Mouse (Mus musculus) megakaryocyte, embryonic 14.5 days (primary cell): Measurements from ENCODE around the gene Brd7. TPM values are rescaled to one million over a fixed set of nuclear protein-coding genes. Genes with fewer than 3 reads are reported as not detected.
A peak's percentile ranks its signal among the peaks of the same experiment; 100 is the strongest.

Experiments used
- H3K27me3 ChIP-seq: replicated peaks from 2 replicates; pipeline ENCODE3; 2012; ENCODE audit warnings: inconsistent platforms
- H3K36me3 ChIP-seq: replicated peaks from 2 replicates; pipeline ENCODE3; 2012; ENCODE audit warnings: low read length, inconsistent platforms, mixed read lengths
- H3K4me1 ChIP-seq: 2 replicates; pipeline ENCODE4 v1.6.1; 2012; ENCODE audit warnings: inconsistent platforms
- H3K4me3 ChIP-seq: replicated peaks from 2 replicates; pipeline ENCODE3; 2012; ENCODE audit warnings: moderate library complexity, mild to moderate bottlenecking, inconsistent platforms
- H3K9me3 ChIP-seq: 2 replicates; pipeline ENCODE4 v1.6.1; 2012; ENCODE audit warnings: inconsistent platforms
- FLI1 ChIP-seq: IDR thresholded peaks from 2 replicates; pipeline ENCODE4 v1.6.1; 2012; ENCODE audit warnings: low read length, inconsistent platforms, mixed read lengths
- GATA1 ChIP-seq: IDR thresholded peaks from 3 replicates; pipeline ENCODE4 v1.6.1; 2012; ENCODE audit warnings: mixed read lengths, low read length, inconsistent platforms, borderline replicate concordance
- polyA plus RNA-seq: library from polyadenylated mRNA; stranded (reverse); fragments of >175 nt; gene quantifications from 2 replicates; pipeline ENCODE4 v1.2.3, GENCODE M21; 2012; ENCODE audit warnings: low replicate concordance; ENCODE audit not compliant: insufficient read depth

Gene Brd7
- polyA plus RNA-seq, 1 experiment = 80.4 TPM

DNA sequence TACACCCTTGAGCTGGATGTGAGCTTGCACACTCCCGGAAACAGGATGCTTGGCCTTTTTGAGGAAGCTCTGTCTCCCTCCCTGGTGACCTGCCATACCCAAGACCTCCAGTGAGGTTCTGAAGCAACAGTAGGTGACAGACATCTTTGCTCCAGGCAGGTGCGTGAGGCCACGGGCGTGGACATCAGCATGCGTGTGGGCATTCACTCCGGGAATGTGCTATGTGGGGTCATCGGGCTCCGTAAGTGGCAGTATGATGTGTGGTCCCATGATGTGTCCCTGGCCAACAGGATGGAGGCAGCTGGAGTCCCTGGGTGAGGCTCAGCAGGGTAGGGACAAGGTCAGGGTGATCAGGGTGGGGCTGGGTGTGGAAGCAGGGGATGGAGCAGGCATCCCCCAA lies 46.7 kb downstream of the Brd7 start:
- Histone ChIP-seq H3K27me3 (no peaks in the 10 kb centered on the region), H3K4me1 (peaks cover 14% of the 10 kb centered on the region), H3K36me3 (peaks cover 100% of the 10 kb centered on the region), H3K4me3 (no peak overlapping the region), H3K9me3 (no peaks in the 10 kb centered on the region)
- TF ChIP-seq GATA1 (no peak), FLI1 (no peak)

DNA sequence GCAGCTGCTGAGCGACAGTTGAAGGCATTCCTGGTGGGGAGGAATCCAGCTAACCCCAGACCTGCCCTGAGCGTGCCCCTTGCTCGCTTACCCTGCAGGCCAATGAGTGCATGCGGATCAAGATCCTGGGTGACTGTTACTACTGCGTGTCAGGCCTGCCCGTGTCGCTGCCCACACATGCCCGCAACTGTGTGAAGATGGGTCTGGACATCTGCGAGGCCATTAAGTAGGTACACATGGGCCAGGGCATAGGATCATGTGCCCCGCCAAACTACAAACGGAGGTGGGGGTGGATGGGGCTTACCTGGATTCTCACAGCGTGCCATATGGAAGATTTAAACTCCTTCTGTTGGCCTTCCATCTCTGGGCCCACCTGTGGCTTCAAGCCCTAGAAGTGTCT lies 48.0 kb downstream of the Brd7 start:
- H3K27me3 ChIP-seq = no peaks in the 10 kb centered on the region
- peaks cover 27% of the 10 kb centered on the region for H3K4me1 ChIP-seq
- H3K36me3 ChIP-seq = peaks cover 100% of the 10 kb centered on the region
- TF ChIP-seq FLI1 (no peak), GATA1 (no peak)
- H3K9me3 ChIP-seq = no peaks in the 10 kb centered on the region
- no peak overlapping the region for H3K4me3 ChIP-seq

DNA sequence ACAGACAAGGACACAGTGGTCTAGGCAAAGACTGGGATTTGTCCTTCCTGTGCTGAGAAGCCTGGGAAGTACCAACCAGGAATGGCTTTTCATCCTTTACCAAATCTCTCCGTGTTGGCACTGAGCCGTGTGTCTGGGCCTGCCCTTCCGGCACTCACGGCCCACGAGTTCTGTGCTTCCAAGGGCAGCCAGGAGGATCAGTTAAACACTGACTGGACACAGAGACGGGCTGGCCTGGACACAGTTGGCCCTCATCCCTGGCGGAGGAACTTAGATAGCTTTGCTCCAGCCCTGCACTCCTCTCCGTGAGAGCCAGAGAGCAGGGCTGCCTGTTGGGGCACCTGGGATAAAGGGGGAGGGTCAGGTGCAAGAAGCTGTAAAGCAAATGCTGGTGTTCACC lies 49.0 kb downstream of the Brd7 start:
- H3K9me3 ChIP-seq = no peaks in the 10 kb centered on the region
- TF ChIP-seq GATA1 (no peak), FLI1 (no peak)
- H3K36me3 ChIP-seq = peaks cover 100% of the 10 kb centered on the region
- H3K4me1 ChIP-seq = peaks cover 34% of the 10 kb centered on the region
- H3K4me3 ChIP-seq = no peak overlapping the region
- H3K27me3 ChIP-seq = no peaks in the 10 kb centered on the region

DNA sequence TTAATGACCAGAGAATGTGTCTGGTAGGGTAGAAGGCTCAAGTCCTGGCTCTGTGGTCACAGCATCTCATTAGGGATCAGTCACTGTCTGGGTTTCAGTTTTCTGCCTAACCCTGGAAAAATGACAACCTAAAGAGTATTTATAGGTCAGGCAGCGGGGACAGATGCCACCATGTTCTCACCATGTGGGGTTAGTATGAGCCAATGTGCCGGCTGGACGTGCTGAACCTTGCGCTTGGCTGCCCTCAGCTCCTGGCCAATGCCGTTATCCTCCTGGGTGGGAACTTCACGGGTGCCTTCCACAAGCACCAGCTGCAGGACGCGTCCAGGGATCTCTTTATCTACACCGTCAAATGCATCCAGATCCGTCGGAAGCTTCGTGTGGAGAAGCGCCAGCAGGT lies 51.7 kb downstream of the Brd7 start:
- Histone ChIP-seq H3K36me3 (peaks cover 94% of the 10 kb centered on the region), H3K4me3 (no peak overlapping the region), H3K9me3 (no peaks in the 10 kb centered on the region), H3K27me3 (no peaks in the 10 kb centered on the region), H3K4me1 (peaks cover 50% of the 10 kb centered on the region)
- no peak for TF ChIP-seq GATA1
- no peak for TF ChIP-seq FLI1

DNA sequence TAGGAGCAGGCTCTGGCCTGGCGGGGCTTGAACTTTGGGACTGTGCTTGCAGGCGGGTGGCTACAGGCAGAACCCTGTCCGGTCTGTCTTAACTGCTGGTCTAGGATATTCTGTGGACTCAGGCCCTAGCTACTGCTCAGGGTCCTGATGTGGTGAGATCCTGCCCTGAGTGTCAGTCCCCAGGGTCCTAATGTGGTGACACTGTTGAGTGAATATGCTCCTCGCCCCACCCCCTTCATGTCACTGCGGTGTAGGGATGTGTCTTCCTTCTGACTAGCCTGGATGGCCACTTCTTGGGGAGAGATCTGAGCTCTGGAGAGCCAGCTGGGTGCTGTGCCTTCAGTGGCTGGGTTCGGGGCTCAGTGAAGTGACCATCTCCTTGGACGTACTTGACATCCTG lies 52.1 kb downstream of the Brd7 start:
- Histone ChIP-seq H3K36me3 (peaks cover 90% of the 10 kb centered on the region), H3K4me1 (peaks cover 49% of the 10 kb centered on the region), H3K4me3 (no peak overlapping the region), H3K9me3 (no peaks in the 10 kb centered on the region), H3K27me3 (no peaks in the 10 kb centered on the region)
- TF ChIP-seq GATA1 (no peak), FLI1 (no peak)

DNA sequence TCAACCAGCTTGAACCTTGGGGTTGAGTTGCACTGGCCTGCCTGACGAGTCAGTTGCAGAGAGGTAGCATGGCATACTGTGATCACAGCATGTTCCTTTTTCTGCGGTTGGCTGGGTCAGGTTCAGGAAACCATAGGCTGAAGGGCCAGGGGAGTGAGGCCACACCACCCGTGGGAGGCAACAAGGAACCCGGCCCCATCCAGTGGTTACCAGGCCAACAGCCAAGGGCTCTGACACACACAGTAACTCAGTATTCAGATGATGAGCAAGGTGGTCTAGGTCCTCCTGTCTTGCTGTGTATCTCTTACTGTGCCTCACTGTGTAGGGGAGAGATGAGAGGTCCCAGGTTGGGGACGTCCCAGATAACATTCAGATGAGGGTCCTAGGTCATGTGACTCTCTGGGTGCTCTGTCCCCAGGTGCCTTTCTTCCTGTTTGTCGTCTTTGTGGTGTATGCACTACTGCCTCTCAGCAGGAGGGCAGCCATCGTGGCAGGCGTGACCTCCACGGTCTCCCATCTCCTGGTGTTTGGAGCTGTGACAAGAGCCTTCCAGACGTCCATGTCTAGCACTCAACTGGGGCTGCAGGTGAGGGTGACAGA lies 52.6 kb downstream of the Brd7 start:
- TF ChIP-seq FLI1 (no peak), GATA1 (no peak)
- Histone ChIP-seq H3K4me3 (no peak overlapping the region), H3K27me3 (no peaks in the 10 kb centered on the region), H3K36me3 (peaks cover 90% of the 10 kb centered on the region), H3K9me3 (no peaks in the 10 kb centered on the region), H3K4me1 (peaks cover 49% of the 10 kb centered on the region)

DNA sequence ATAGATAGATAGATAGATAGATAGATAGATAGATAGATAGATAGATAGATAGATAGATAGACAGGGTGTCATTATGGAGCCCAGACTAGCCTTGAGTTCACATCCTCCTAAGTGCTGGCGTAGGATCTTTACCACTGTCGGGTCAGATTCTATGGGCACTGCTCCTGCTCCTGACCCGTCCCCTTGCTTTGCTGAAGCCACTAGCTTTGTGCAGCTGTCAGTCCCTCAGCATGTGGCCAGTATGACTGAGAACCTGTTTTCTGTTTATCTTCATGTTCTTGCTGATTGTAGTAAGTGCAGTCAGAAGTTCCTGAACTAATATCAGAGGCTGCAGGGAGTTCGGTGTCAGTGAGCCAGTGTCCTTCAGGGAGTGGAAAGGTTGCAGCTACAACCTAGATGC lies 54.3 kb downstream of the Brd7 start:
- no peaks in the 10 kb centered on the region for H3K9me3 ChIP-seq
- peaks cover 89% of the 10 kb centered on the region for H3K36me3 ChIP-seq
- TF ChIP-seq GATA1 (no peak), FLI1 (no peak)
- peaks cover 59% of the 10 kb centered on the region for H3K4me1 ChIP-seq
- no peak overlapping the region for H3K4me3 ChIP-seq
- no peaks in the 10 kb centered on the region for H3K27me3 ChIP-seq

DNA sequence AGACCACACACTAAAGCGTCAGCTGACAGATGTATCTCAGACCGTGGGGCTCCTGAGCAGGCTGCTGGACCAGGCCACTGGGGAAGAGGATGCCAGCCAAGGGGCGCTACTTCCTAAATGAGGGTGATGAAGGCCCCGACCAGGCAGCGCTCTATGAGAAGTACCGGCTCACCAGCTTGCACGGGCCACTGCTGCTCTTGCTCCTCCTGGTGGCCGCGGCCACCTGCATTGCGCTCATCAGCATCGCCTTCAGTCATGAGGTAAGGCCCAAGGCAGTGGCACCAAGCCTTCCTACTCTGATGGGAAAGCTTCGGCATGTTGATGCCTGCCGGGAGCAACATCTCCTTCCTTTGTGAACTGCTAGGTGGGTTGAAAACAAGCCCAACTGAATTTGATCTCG lies 55.5 kb downstream of the Brd7 start:
- peaks cover 89% of the 10 kb centered on the region for H3K36me3 ChIP-seq
- no peak overlapping the region for H3K4me3 ChIP-seq
- peaks cover 71% of the 10 kb centered on the region for H3K4me1 ChIP-seq

DNA sequence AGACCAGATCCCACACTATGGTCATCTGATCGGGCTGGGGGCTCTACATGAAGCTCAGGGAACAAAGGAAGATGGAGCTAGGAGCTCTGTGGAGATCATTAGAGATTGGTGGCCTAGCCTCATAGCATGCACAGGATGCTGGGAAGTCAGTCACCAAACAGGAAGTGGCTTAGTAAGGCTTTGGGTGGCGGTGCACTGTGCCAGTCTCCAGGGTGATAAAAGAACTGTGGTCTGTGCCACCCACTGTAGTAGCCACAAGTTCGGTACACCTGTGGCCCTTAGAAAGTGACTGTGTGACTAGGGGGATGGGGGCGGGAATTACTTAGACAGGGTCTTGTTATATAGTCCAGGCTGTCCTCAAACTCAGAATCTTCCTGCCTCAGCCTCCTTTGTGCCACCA lies 56.2 kb downstream of the Brd7 start:
- H3K4me3 ChIP-seq = no peak overlapping the region
- peaks cover 78% of the 10 kb centered on the region for H3K4me1 ChIP-seq
- peaks cover 88% of the 10 kb centered on the region for H3K36me3 ChIP-seq
- no peaks in the 10 kb centered on the region for H3K27me3 ChIP-seq
- TF ChIP-seq FLI1 = no peak
- no peak for TF ChIP-seq GATA1
- H3K9me3 ChIP-seq = no peaks in the 10 kb centered on the region

More for the DNA sequence above, 55.5 kb downstream of the Brd7 start:
- H3K27me3 ChIP-seq = no peaks in the 10 kb centered on the region
- no peaks in the 10 kb centered on the region for H3K9me3 ChIP-seq
- TF ChIP-seq FLI1 (no peak), GATA1 (no peak)

DNA sequence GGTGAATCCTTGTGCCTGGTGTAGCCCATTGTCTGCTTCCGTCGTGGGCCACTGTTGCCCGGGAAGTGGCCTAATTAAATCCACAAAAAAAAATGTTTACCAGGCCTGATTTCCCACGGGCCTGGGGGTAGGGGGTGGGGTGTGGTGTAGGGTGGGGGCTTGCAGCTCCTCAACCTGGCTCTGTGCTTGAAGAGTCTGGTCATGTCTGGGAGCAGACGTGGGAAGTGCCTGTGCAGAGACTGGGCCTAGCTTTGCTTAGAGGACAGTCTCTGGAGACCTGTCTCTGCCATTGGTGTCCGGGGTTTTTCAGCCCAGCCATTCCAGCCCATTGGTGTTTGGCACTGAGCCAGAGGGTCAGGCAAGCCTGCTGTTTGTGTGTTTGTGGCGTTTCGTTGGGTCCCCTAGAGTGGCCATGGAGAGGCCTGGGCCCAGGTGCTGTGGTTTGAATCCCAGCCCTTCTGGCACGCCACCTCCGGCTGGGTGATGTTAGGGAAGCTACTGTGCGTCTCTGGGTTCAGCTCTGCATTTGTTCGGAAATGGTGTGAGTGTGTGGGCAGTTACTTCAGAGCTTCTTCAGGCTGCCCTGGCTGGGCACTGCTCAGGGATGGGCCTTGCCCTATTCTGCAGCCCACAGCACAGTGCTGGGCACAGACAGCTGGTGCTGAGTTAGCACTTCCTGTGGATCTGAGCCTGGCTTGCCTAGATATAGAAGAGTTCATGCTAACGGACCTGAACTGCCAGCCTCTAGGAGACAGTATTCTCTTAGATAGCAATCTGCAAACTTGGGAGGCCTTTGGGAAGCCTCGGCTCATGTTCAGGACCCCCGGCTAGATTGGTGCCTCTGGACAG lies 60.2 kb downstream of the Brd7 start:
- peaks cover 86% of the 10 kb centered on the region for H3K4me1 ChIP-seq
- H3K4me3 ChIP-seq = peak overlapping the region; percentile 73
- H3K27me3 ChIP-seq = no peaks in the 10 kb centered on the region
- TF ChIP-seq FLI1 (no peak), GATA1 (no peak)
- H3K36me3 ChIP-seq = peaks cover 85% of the 10 kb centered on the region
- H3K9me3 ChIP-seq = no peaks in the 10 kb centered on the region
